Mouse (Mus musculus) spleen, adult 2 months (tissue): Measurements from ENCODE around the gene Kcnk13. TPM values are rescaled to one million over a fixed set of nuclear protein-coding genes. Genes with fewer than 3 reads are reported as not detected.

Source experiments
- DNase-seq, 2 experiments: peaks; one replicate each; pipeline versions ENCODE4 v3.0.0 to v3.0.0-alpha.2; 2012 to 2021; ENCODE audit warnings: low spot score in 2 of 2, low read depth in 1 of 2
- H3K27ac ChIP-seq: fragments of 200-500 bp; 2 replicates; pipeline ENCODE4 v1.5.1; 2012; ENCODE audit warnings: low read length, inconsistent platforms; ENCODE audit not compliant: insufficient read depth
- H3K27me3 ChIP-seq: fragments of 200-500 bp; 2 replicates; pipeline ENCODE4 v1.6.1; 2012; ENCODE audit warnings: mild to moderate bottlenecking, moderate library complexity, low read length, inconsistent platforms; ENCODE audit not compliant: control insufficient read depth, insufficient read depth
- H3K36me3 ChIP-seq: fragments of 200-500 bp; 2 replicates; pipeline ENCODE4 v1.6.1; 2012; ENCODE audit warnings: mild to moderate bottlenecking, low read length, inconsistent platforms; ENCODE audit not compliant: control insufficient read depth, insufficient read depth
- H3K4me1 ChIP-seq: fragments of 200-500 bp; 2 replicates; pipeline ENCODE4 v1.6.1; 2011; ENCODE audit warnings: inconsistent platforms; ENCODE audit not compliant: control insufficient read depth, insufficient read depth, insufficient read length
- H3K4me3 ChIP-seq: fragments of 200-500 bp; 2 replicates; pipeline ENCODE4 v1.5.1; 2011; ENCODE audit warnings: mild to moderate bottlenecking, inconsistent platforms; ENCODE audit not compliant: insufficient read depth, insufficient read length; ENCODE audit errors: extremely low read depth
- CTCF ChIP-seq: fragments of 200-500 bp; IDR thresholded peaks from 2 replicates; pipeline ENCODE4 v1.5.1; 2011; ENCODE audit warnings: mild to moderate bottlenecking, inconsistent platforms; ENCODE audit not compliant: insufficient read depth, insufficient read length, insufficient replicate concordance; ENCODE audit errors: extremely low read depth
- POLR2A ChIP-seq: fragments of 200-500 bp; IDR thresholded peaks from 2 replicates; pipeline ENCODE4 v1.6.1; 2011; ENCODE audit warnings: low read depth, low read length, inconsistent platforms
- WGBS: fragments of 180-500 bp; shearing (Covaris S2); methylation state at CpG from one replicate; pipeline ENCODE4 v1.1.7; 2018; 5-methylcytosine and 5-hydroxymethylcytosine counted together
- polyA plus RNA-seq: library from polyadenylated mRNA; depleted of rRNA; stranded (reverse); fragments of >200 nt; gene quantifications from 2 replicates; pipeline ENCODE4 v1.2.3, GENCODE M21; 2012; rRNA removed

Gene Kcnk13
- polyA plus RNA-seq, 1 experiment = 2.8 TPM

- Histone ChIP-seq H3K4me3 (no peak overlapping the region), H3K36me3 (no peaks in the 10 kb centered on the region), H3K27ac (no peak overlapping the region), H3K4me1 (no peaks in the 10 kb centered on the region), H3K27me3 (no peaks in the 10 kb centered on the region)
- 85% methylated on average over 3 of the region's 3 CpGs for WGBS
- DNase-seq = no peak
- TF ChIP-seq CTCF (no peak), POLR2A (no peak)
These were observed 135.8 kb downstream of the Kcnk13 start for GRCm38 (mm10) chr12:100099971-100100706.

GRCm38 (mm10) chr12:100100707-100101030, 136.4 kb downstream of the Kcnk13 start:
- no peak for TF ChIP-seq CTCF
- no peak for TF ChIP-seq POLR2A
- DNase-seq = no peak
- WGBS = 79% methylated on average over 3 of the region's 3 CpGs
- no peaks in the 10 kb centered on the region for H3K36me3 ChIP-seq
- H3K4me3 ChIP-seq = no peak overlapping the region
- no peak overlapping the region for H3K27ac ChIP-seq
- H3K27me3 ChIP-seq = no peaks in the 10 kb centered on the region
- H3K4me1 ChIP-seq = no peaks in the 10 kb centered on the region

- TF ChIP-seq POLR2A (no peak), CTCF (no peak)
- 82% methylated on average over 3 of the region's 3 CpGs for WGBS
- no peak for DNase-seq
- Histone ChIP-seq H3K36me3 (no peaks in the 10 kb centered on the region), H3K27me3 (no peaks in the 10 kb centered on the region), H3K4me1 (no peaks in the 10 kb centered on the region), H3K4me3 (no peak overlapping the region), H3K27ac (no peak overlapping the region)
These were observed 137.4 kb downstream of the Kcnk13 start for GRCm38 (mm10) chr12:100101651-100102050.

GRCm38 (mm10) chr12:100104530-100104929, 140.2 kb downstream of the Kcnk13 start:
- TF ChIP-seq CTCF (no peak), POLR2A (no peak)
- no peak for DNase-seq
- Histone ChIP-seq H3K36me3 (no peaks in the 10 kb centered on the region), H3K27me3 (no peaks in the 10 kb centered on the region), H3K4me3 (no peak overlapping the region), H3K4me1 (peaks cover 2% of the 10 kb centered on the region; the same call in 1 of the 2 replicates), H3K27ac (no peak overlapping the region)
- 88% methylated on average over 5 of the region's 5 CpGs for WGBS

GRCm38 (mm10) chr12:100106275-100106895, 142.1 kb downstream of the Kcnk13 start:
- Histone ChIP-seq H3K27ac (no peak overlapping the region), H3K36me3 (no peaks in the 10 kb centered on the region), H3K4me1 (peaks cover 5% of the 10 kb centered on the region; the same call in 1 of the 2 replicates), H3K4me3 (no peak overlapping the region), H3K27me3 (no peaks in the 10 kb centered on the region)
- WGBS = 12% methylated on average over 20 of the region's 20 CpGs
- DNase-seq = peak; percentile 73 to 76
- peak; percentile 64; the same call in 1 of the 2 replicates for TF ChIP-seq CTCF
- no peak for TF ChIP-seq POLR2A

GRCm38 (mm10) chr12:100107436-100107835, 143.1 kb downstream of the Kcnk13 start:
- DNase-seq = no peak
- Histone ChIP-seq H3K4me1 (peaks cover 7% of the 10 kb centered on the region; the same call in 1 of the 2 replicates), H3K4me3 (no peak overlapping the region), H3K27ac (no peak overlapping the region), H3K27me3 (no peaks in the 10 kb centered on the region), H3K36me3 (0 out of 2 replicates have a peak, but pooled peaks cover 1% of the 10 kb centered on the region)
- 57% methylated on average over 4 of the region's 4 CpGs for WGBS
- TF ChIP-seq POLR2A = no peak
- no peak for TF ChIP-seq CTCF

- WGBS = 1% methylated on average over 58 of the region's 58 CpGs
These were observed 145.8 kb downstream of the Kcnk13 start, which contains the start of gene Psmc1 for GRCm38 (mm10) chr12:100109986-100110696. TSS of gene Psmc1 (plus strand) at chr12:100110154.

More at GRCm38 (mm10) chr12:100109986-100110696, 145.8 kb downstream of the Kcnk13 start, which contains the start of gene Psmc1:
- Histone ChIP-seq H3K4me3 (peak within 1 kb of the TSS; percentile 76), H3K27ac (peak within 1 kb of the TSS; percentile 86), H3K36me3 (peaks cover 14% of the 10 kb centered on the region), H3K4me1 (peaks cover 7% of the 10 kb centered on the region; the same call in 1 of the 2 replicates), H3K27me3 (no peaks in the 10 kb centered on the region)
- peak; percentile 69 to 87 for DNase-seq
- TF ChIP-seq CTCF (no peak), POLR2A (peak; percentile 54)

Other genes with a start within 250 kb of the Kcnk13 start
- gene Efcab11, start 80.1 kb upstream of the Kcnk13 start, polyA plus RNA-seq = 0.18 and 0.34 TPM in 2 replicates
- 8.8 and 12.3 TPM in 2 replicates for gene Tdp1, start 80.0 kb upstream of the Kcnk13 start, polyA plus RNA-seq
- 14.9 and 17.7 TPM in 2 replicates for gene Psmc1, start 145.7 kb downstream of the Kcnk13 start, polyA plus RNA-seq
- 7.6 and 8.2 TPM in 2 replicates for gene Nrde2, start 195.2 kb downstream of the Kcnk13 start, polyA plus RNA-seq
- 173 and 334 TPM in 2 replicates for gene Calm1, start 234.9 kb downstream of the Kcnk13 start, polyA plus RNA-seq